Mouse (Mus musculus): ENCODE data around the gene Metrnl. TPM values are rescaled to one million over a fixed set of nuclear protein-coding genes. Genes with fewer than 3 reads are reported as not detected.

Gene Metrnl
- total RNA-seq, 4 experiments from 2014 or later: 10.8 to 29.6 (median 21.0) TPM

GRCm38 (mm10) chr11:121740906-121741305 lies 39.6 kb downstream of the Metrnl start:
- DNase-seq: no peak

- peak; percentile 5 for DNase-seq
Measured at GRCm38 (mm10) chr11:121741433-121741832, 40.1 kb downstream of the Metrnl start.

- DNase-seq: no peak
Measured at GRCm38 (mm10) chr11:121743113-121743512, 41.8 kb downstream of the Metrnl start.

GRCm38 (mm10) chr11:121743915-121744628 lies 42.7 kb downstream of the Metrnl start:
- DNase-seq: no peak

GRCm38 (mm10) chr11:121746941-121747494 lies 45.7 kb downstream of the Metrnl start:
- no peak for DNase-seq

GRCm38 (mm10) chr11:121748003-121748684 lies 46.8 kb downstream of the Metrnl start:
- no peak for DNase-seq

Other genes starting within 250 kb of the Metrnl start
- 10 to 100 TPM; 44.5 to 48.1 (median 46.8) TPM for gene Tbcd, start 249.6 kb upstream of the Metrnl start, total RNA-seq (2022)
- gene Zfp750, start 182.2 kb upstream of the Metrnl start, total RNA-seq (2022): under 1 TPM in 2 of 4 experiments, not detected in 2; 0.59 to 0.73 TPM
- 10 to 100 TPM; 11.4 to 16.4 (median 14.5) TPM for gene B3gntl1, start 28.4 kb upstream of the Metrnl start, total RNA-seq (2022)
- gene Ptchd3, start 128.7 kb downstream of the Metrnl start, total RNA-seq (2022): not detected

Data from adrenal gland, adult 8-10 months (tissue).